Mouse (Mus musculus): ENCODE data around the gene Gbp4. TPM values are rescaled to one million over a fixed set of nuclear protein-coding genes. Genes with fewer than 3 reads are reported as not detected.
"Not testable (repeated sequence)": the region's sequence is repeated elsewhere in the genome, so short reads cannot be mapped to it uniquely, and the experiment has no call there.

Gene Gbp4
- polyA plus RNA-seq, 1 experiment: 4.6 TPM

GRCm38 (mm10) chr5:105115740-105116139, 23.6 kb downstream of the Gbp4 start:
- Histone ChIP-seq H3K4me3 (replicated peaks; ENCODE audit: control insufficient read depth, low read depth, low read length) (no peak overlapping the region), H3K4me1 (ENCODE audit: control insufficient read depth, insufficient read depth, low read length) (no peaks in the 10 kb centered on the region; the same call in 1 of the 2 replicates), H3K27ac (ENCODE audit: control insufficient read depth, insufficient read depth, low read depth, low read length, poor library complexity) (no peak overlapping the region)
- TF ChIP-seq POLR2A (IDR thresholded peaks at IDR 0.05; ENCODE audit: borderline replicate concordance, control insufficient read depth, low read depth, low read length) (no peak), CTCF (IDR thresholded peaks at IDR 0.05; ENCODE audit: control insufficient read depth, insufficient read depth, low read length) (no peak)
- WGBS: 24% methylated on average over 2 of the region's 2 CpGs

- Histone ChIP-seq H3K4me3 (replicated peaks; ENCODE audit: control insufficient read depth, low read depth, low read length) (no peak overlapping the region), H3K27ac (ENCODE audit: control insufficient read depth, insufficient read depth, low read depth, low read length, poor library complexity) (no peak overlapping the region), H3K4me1 (ENCODE audit: control insufficient read depth, insufficient read depth, low read length) (no peaks in the 10 kb centered on the region; the same call in 1 of the 2 replicates)
- no peak for TF ChIP-seq CTCF (IDR thresholded peaks at IDR 0.05; ENCODE audit: control insufficient read depth, insufficient read depth, low read length)
- no peak for TF ChIP-seq POLR2A (IDR thresholded peaks at IDR 0.05; ENCODE audit: borderline replicate concordance, control insufficient read depth, low read depth, low read length)
- 14% methylated on average over 2 of the region's 2 CpGs for WGBS
Observed at GRCm38 (mm10) chr5:105114696-105115095, 24.7 kb downstream of the Gbp4 start.

DNA sequence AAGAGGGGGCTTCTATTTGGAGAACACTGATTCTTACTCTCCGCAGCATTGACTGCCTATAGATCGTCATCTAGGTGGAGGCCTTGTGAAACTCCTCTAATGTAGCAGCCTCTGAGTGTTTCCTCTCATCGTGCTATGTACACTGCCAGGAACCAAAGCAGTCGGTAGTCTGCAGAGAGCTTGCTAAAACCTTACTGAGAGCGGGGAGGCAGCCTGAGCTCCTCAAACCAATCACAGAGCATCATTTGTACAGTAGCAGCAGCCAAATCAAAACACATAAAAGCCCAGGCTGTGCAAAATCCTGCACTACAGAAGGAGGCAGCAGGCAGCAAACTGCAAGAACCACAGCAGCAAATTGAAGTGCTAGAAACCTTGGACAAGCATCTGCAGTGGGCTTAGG, 25.7 kb downstream of the Gbp4 start:
- Histone ChIP-seq H3K4me3 (replicated peaks; ENCODE audit: control insufficient read depth, low read depth, low read length) (no peak overlapping the region), H3K27ac (ENCODE audit: control insufficient read depth, insufficient read depth, low read depth, low read length, poor library complexity) (no peak overlapping the region)
- WGBS: 83% methylated on average over 5 of the region's 5 CpGs

DNA sequence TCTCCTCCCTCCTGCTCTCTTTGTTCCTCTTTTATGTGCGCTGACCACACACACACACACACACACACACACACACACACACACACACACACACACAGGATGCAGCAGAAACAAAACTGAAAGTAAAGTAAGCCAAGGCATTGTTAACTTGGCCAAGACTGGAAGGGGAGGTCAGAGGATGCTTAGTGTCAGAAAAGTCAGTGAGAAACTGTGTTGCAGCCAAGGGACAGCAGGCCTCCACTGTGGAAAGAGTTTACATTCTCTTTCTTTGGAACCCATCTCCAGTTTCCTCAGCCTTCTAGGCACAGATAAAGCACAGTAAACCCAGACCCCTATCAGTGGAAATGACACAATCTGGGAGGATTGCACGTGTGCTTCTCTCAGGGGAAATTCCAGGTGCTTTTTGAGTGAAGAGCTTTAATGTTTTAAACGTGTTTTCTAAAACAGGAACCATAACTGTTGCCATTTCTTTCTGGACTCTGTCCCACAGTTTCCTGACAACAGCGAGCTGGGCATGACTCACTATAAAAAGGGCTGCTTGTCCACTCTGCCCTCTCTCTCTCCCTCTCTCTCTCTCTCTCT, 29.0 kb downstream of the Gbp4 start:
- Histone ChIP-seq H3K27ac (ENCODE audit: control insufficient read depth, insufficient read depth, low read depth, low read length, poor library complexity) (peak overlapping the region; percentile 72), H3K4me3 (replicated peaks; ENCODE audit: control insufficient read depth, low read depth, low read length) (peak overlapping the region; percentile 6)
- WGBS: 3% methylated on average over 4 of the region's 4 CpGs
- H3K4me1 ChIP-seq (ENCODE audit: control insufficient read depth, insufficient read depth, low read length): not testable (repeated sequence)

More for the DNA sequence above, 25.7 kb downstream of the Gbp4 start:
- H3K4me1 ChIP-seq (ENCODE audit: control insufficient read depth, insufficient read depth, low read length): no peaks in the 10 kb centered on the region; the same call in 1 of the 2 replicates
- TF ChIP-seq POLR2A (IDR thresholded peaks at IDR 0.05; ENCODE audit: borderline replicate concordance, control insufficient read depth, low read depth, low read length) (no peak), CTCF (IDR thresholded peaks at IDR 0.05; ENCODE audit: control insufficient read depth, insufficient read depth, low read length) (no peak)

- 0% methylated on average over 1 of the region's 1 CpGs for WGBS
- Histone ChIP-seq H3K4me3 (replicated peaks; ENCODE audit: control insufficient read depth, low read depth, low read length) (peak overlapping the region; percentile 1), H3K27ac (ENCODE audit: control insufficient read depth, insufficient read depth, low read depth, low read length, poor library complexity) (peak overlapping the region; percentile 59; the same call in 1 of the 2 replicates)
- H3K4me1 ChIP-seq (ENCODE audit: control insufficient read depth, insufficient read depth, low read length): not testable (repeated sequence)
Observed at GRCm38 (mm10) chr5:105109775-105110174, 29.6 kb downstream of the Gbp4 start.

GRCm38 (mm10) chr5:105105689-105106088, 33.7 kb downstream of the Gbp4 start:
- not testable (repeated sequence) for H3K4me1 ChIP-seq (ENCODE audit: control insufficient read depth, insufficient read depth, low read length); H3K4me3 ChIP-seq (replicated peaks; ENCODE audit: control insufficient read depth, low read depth, low read length); H3K27ac ChIP-seq (ENCODE audit: control insufficient read depth, insufficient read depth, low read depth, low read length, poor library complexity)
- 0% methylated on average over 2 of the region's 2 CpGs for WGBS

DNA sequence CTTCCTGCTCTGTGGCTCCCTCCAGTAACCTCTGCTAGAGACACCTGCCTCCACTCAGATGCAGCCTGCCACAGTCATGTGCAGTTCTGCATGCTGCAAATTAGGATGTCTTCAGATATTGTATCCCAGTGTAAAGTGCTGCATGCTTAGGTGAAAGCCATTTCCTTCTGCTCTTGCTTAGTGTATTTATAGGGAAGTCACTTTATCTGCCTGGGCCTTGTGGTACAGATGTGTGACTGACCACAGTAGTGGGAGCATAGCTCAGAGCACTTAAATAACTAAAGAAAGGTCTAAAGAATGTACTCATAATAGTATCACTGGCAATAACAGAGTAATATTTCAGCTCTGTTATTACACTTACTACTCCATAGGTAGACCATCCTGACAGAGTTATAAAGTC, 57.5 kb downstream of the Gbp4 start:
- no peak overlapping the region for H3K27ac ChIP-seq (ENCODE audit: control insufficient read depth, insufficient read depth, low read depth, low read length, poor library complexity)
- H3K4me3 ChIP-seq (replicated peaks; ENCODE audit: control insufficient read depth, low read depth, low read length): no peak overlapping the region
- TF ChIP-seq POLR2A (IDR thresholded peaks at IDR 0.05; ENCODE audit: borderline replicate concordance, control insufficient read depth, low read depth, low read length): no peak
- no peak for TF ChIP-seq CTCF (IDR thresholded peaks at IDR 0.05; ENCODE audit: control insufficient read depth, insufficient read depth, low read length)
- no peaks in the 10 kb centered on the region for H3K4me1 ChIP-seq (ENCODE audit: control insufficient read depth, insufficient read depth, low read length)

DNA sequence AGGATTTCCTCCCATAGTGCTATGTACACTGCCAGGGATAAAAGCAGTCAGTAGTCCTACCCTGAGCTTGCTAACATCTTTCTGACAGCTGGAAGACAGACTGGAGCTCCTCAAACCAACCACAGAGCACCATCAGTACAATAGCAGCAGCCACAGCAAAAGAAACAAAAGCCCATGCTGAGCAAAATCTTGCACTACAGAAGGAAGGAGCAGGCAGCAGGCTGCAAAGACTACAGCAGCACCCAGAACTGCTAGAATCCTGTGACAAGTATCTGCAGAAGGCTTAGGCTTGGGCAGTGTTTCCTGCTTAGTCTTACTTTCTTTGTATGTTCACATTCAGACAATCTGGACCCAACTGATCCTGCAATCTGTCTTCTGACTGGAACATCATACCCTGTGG, 71.0 kb downstream of the Gbp4 start:
- H3K4me1 ChIP-seq (ENCODE audit: control insufficient read depth, insufficient read depth, low read length): not testable (repeated sequence)

More for the DNA sequence above, 71.0 kb downstream of the Gbp4 start:
- H3K4me3 ChIP-seq (replicated peaks; ENCODE audit: control insufficient read depth, low read depth, low read length); H3K27ac ChIP-seq (ENCODE audit: control insufficient read depth, insufficient read depth, low read depth, low read length, poor library complexity): not testable (repeated sequence)

Other genes starting within 250 kb of the Gbp4 start
- 3.8 and 6.8 TPM in 2 replicates for gene Abcg3, start 156.9 kb downstream of the Gbp4 start, polyA plus RNA-seq (2011; ENCODE audit: insufficient read depth, insufficient read length, low replicate concordance, missing spikeins)
- 10.5 and 14.5 TPM in 2 replicates for gene Gbp9, start within 50 bp of the Gbp4 start, polyA plus RNA-seq (2011; ENCODE audit: insufficient read depth, insufficient read length, low replicate concordance, missing spikeins)
- gene Gbp8, start within 50 bp of the Gbp4 start, polyA plus RNA-seq (2011; ENCODE audit: insufficient read depth, insufficient read length, low replicate concordance, missing spikeins): 5.5 and 11.3 TPM in 2 replicates
- gene Gbp10, start 99.9 kb upstream of the Gbp4 start, polyA plus RNA-seq (2011; ENCODE audit: insufficient read depth, insufficient read length, low replicate concordance, missing spikeins): not detected in 2 replicates
- 0.81 TPM in 1 of 2 replicates, not detected in the other for gene Gm43302, start 154.1 kb upstream of the Gbp4 start, polyA plus RNA-seq (2011; ENCODE audit: insufficient read depth, insufficient read length, low replicate concordance, missing spikeins)
- gene Gbp6, start 154.1 kb upstream of the Gbp4 start, polyA plus RNA-seq (2011; ENCODE audit: insufficient read depth, insufficient read length, low replicate concordance, missing spikeins): 1.8 and 4.2 TPM in 2 replicates

Data from bone marrow, adult 2 months (tissue).